Mouse (Mus musculus) left cerebral cortex, postnatal 4 days (tissue): ENCODE data around the gene Trp63. TPM values are rescaled to one million over a fixed set of nuclear protein-coding genes. Genes with fewer than 3 reads are reported as not detected.

Experiments used
- DNase-seq: peaks from one replicate; pipeline ENCODE4 v3.0.0-alpha.2; 2022
- intact Hi-C: fragments of 180-260 bp; cut with DNase I; formaldehyde crosslinking; loops from one replicate; pipeline ENCODE4 v1.15.1; 2025
- total RNA-seq, 2 experiments: library from RNA; stranded (reverse); gene quantifications; 2 replicates each; pipeline ENCODE4 v1.2.3; 2021

Trp63 gene
- total RNA-seq, 2 experiments from 2014 or later, result 0.30 to 0.52 TPM

- intact Hi-C loops, result no loop called here
- DNase-seq, result no peak
Measured at GRCm38 (mm10) chr16:25777501-25777900, 93.9 kb downstream of the Trp63 start.

GRCm38 (mm10) chr16:25779964-25780363, 96.4 kb downstream of the Trp63 start:
- intact Hi-C loops, result no loop called here
- DNase-seq, result no peak

GRCm38 (mm10) chr16:25784246-25784645, 100.7 kb downstream of the Trp63 start:
- intact Hi-C loops, result no loop called here
- no peak for DNase-seq

GRCm38 (mm10) chr16:25786457-25786856, 102.9 kb downstream of the Trp63 start:
- intact Hi-C loops, result no loop called here
- DNase-seq, result no peak

- DNase-seq, result no peak
- intact Hi-C loops, result no loop called here
Measured at GRCm38 (mm10) chr16:25792640-25793266, 109.2 kb downstream of the Trp63 start.

- intact Hi-C loops, result no loop called here
- no peak for DNase-seq
Measured at GRCm38 (mm10) chr16:25797732-25798294, 114.2 kb downstream of the Trp63 start.

- DNase-seq, result no peak
- intact Hi-C loops, result no loop called here
Measured at GRCm38 (mm10) chr16:25799618-25800017, 116.1 kb downstream of the Trp63 start.

- intact Hi-C loops, result no loop called here
- DNase-seq, result no peak
Measured at GRCm38 (mm10) chr16:25804955-25805354, 121.4 kb downstream of the Trp63 start.

- intact Hi-C loops, result no loop called here
- DNase-seq, result no peak
Measured at GRCm38 (mm10) chr16:25807116-25807515, 123.6 kb downstream of the Trp63 start.

- intact Hi-C loops, result no loop called here
- no peak for DNase-seq
Measured at GRCm38 (mm10) chr16:25817753-25818624, 134.4 kb downstream of the Trp63 start.

GRCm38 (mm10) chr16:25826016-25826415, 142.5 kb downstream of the Trp63 start:
- DNase-seq, result no peak
- intact Hi-C loops, result no loop called here

GRCm38 (mm10) chr16:25832576-25832975, 149.0 kb downstream of the Trp63 start:
- no peak for DNase-seq
- intact Hi-C loops, result no loop called here

- no peak for DNase-seq
- intact Hi-C loops, result no loop called here
Measured at GRCm38 (mm10) chr16:25835301-25835700, 151.7 kb downstream of the Trp63 start.

GRCm38 (mm10) chr16:25835723-25836122, 152.2 kb downstream of the Trp63 start:
- intact Hi-C loops, result no loop called here
- no peak for DNase-seq

- no peak for DNase-seq
- intact Hi-C loops, result no loop called here
Measured at GRCm38 (mm10) chr16:25842996-25843395, 159.4 kb downstream of the Trp63 start.

- intact Hi-C loops, result no loop called here
- DNase-seq, result no peak
Measured at GRCm38 (mm10) chr16:25843625-25844024, 160.1 kb downstream of the Trp63 start.

- no peak for DNase-seq
- intact Hi-C loops, result no loop called here
Measured at GRCm38 (mm10) chr16:25846611-25847010, 163.0 kb downstream of the Trp63 start.

GRCm38 (mm10) chr16:25848474-25848873, 164.9 kb downstream of the Trp63 start:
- intact Hi-C loops, result no loop called here
- DNase-seq, result no peak

- DNase-seq, result peak; percentile 9
- intact Hi-C loops, result no loop called here
Measured at GRCm38 (mm10) chr16:25849593-25850464, 166.3 kb downstream of the Trp63 start.

GRCm38 (mm10) chr16:25860731-25861505, 177.4 kb downstream of the Trp63 start:
- intact Hi-C loops, result no loop called here
- no peak for DNase-seq
